Mouse (Mus musculus) gonadal fat pad, adult 2 months (tissue): Measurements from ENCODE around the gene U2af1l4. TPM values are rescaled to one million over a fixed set of nuclear protein-coding genes. Genes with fewer than 3 reads are reported as not detected.

Experiments used
- DNase-seq: peaks from one replicate; pipeline ENCODE4 v3.0.0-alpha.2; 2012; ENCODE audit warnings: low read depth
- polyA plus RNA-seq: library from polyadenylated mRNA; depleted of rRNA; stranded (reverse); fragments of >200 nt; gene quantifications from 2 replicates; pipeline ENCODE4 v1.2.3, GENCODE M21; 2012; rRNA removed

U2af1l4 gene
- polyA plus RNA-seq, 1 experiment, result 55.9 TPM

DNA sequence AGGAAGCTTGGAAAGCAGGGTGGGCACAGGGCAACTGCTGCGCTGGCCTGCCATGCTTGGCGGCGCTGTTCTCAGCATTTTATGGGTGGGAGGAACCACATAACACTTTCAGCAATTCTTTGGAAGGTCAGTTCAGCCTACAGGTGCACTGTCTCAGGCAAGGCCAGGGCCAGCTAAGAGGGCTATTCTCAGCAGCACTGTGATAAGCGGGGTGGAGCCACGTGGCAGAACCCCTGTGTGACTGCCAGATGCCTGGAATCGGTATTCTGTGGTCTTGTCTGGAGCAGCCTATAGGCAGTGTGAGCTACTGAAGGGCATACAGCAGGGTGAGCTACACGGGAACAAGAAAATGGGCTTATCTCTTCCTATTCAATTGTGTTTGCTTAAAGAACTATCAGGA, 46.9 kb downstream of the U2af1l4 start:
- no peak for DNase-seq

DNA sequence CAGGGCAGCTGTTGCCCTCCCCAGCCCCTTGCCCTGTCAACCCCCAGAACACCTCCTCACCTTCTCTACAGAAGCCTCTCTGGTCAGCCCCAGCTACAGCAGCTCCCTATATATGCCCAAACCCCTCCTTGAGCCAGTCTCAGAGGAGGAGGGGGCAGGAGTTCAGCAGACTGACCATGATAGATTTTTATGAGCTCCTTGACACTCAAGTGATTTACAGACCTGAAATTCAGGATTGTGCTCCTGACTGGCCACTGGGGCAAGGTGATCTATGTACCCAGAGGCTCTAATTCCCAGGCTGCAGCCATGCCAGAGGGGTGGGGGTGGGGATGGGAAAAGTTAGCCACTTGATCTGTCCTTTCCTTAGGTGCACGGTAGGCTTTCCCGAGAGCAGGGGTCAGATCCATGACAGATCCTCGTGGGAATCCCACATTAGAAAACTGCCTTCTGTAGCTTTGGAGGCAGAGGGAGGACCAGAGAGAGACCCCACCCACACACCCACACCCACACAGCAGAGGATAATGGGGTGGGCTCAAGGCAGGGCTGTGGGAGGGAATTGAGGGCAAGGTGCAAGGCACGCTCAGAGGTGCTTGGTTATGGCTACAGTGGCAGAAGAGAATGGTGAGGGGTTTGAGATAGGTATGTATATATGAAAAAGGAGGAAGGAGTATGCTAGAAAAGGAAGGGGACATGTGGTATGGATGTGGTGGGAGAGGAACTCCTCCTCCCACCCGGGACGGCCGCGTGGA, 49.7 kb downstream of the U2af1l4 start, which contains the start of gene Upk1a:
TSS of gene Upk1a (minus strand) at position 194 of the 749 bp plus-strand sequence.
- DNase-seq, result no peak

GRCm38 (mm10) chr7:30613529-30614112, 50.5 kb downstream of the U2af1l4 start:
- no peak for DNase-seq

- DNase-seq, result no peak
Observed at GRCm38 (mm10) chr7:30614454-30614853, 51.4 kb downstream of the U2af1l4 start.

Other genes with a start within 250 kb of the U2af1l4 start
- 5.4 and 7.2 TPM in 2 replicates for gene Syne4, start 248.5 kb upstream of the U2af1l4 start, polyA plus RNA-seq
- 1.1 and 1.7 TPM in 2 replicates for gene E130208F15Rik, start 241.6 kb upstream of the U2af1l4 start, polyA plus RNA-seq
- 16.8 and 17.2 TPM in 2 replicates for gene Sdhaf1, start 239.4 kb upstream of the U2af1l4 start, polyA plus RNA-seq
- gene Lrfn3, start 200.5 kb upstream of the U2af1l4 start, polyA plus RNA-seq, result 2.6 and 3.8 TPM in 2 replicates
- gene Tyrobp, start 149.5 kb upstream of the U2af1l4 start, polyA plus RNA-seq, result 156 and 182 TPM in 2 replicates
- 6.8 and 10.8 TPM in 2 replicates for gene Hcst, start 143.4 kb upstream of the U2af1l4 start, polyA plus RNA-seq
- gene Nfkbid, start 141.6 kb upstream of the U2af1l4 start, polyA plus RNA-seq, result 1.8 and 2.6 TPM in 2 replicates
- gene Aplp1, start 117.8 kb upstream of the U2af1l4 start, polyA plus RNA-seq, result 2.5 and 5.4 TPM in 2 replicates
- gene Kirrel2, start 105.6 kb upstream of the U2af1l4 start, polyA plus RNA-seq, result not detected in 2 replicates
- not detected in 2 replicates for gene Nphs1, start 105.0 kb upstream of the U2af1l4 start, polyA plus RNA-seq
- 0.19 and 0.20 TPM in 2 replicates for gene Prodh2, start 69.7 kb upstream of the U2af1l4 start, polyA plus RNA-seq
- 9.3 and 13.5 TPM in 2 replicates for gene Arhgap33, start 28.2 kb upstream of the U2af1l4 start, polyA plus RNA-seq
- gene Hspb6, start 11.1 kb upstream of the U2af1l4 start, polyA plus RNA-seq, result 68.9 and 72.1 TPM in 2 replicates
- gene Proser3, start 11.0 kb upstream of the U2af1l4 start, polyA plus RNA-seq, result 13.3 and 13.9 TPM in 2 replicates
- 28.9 and 31.8 TPM in 2 replicates for gene Lin37, start 3.5 kb upstream of the U2af1l4 start, polyA plus RNA-seq
- gene Gm49396, start within 50 bp of the U2af1l4 start, polyA plus RNA-seq, result 1.4 and 1.6 TPM in 2 replicates
- gene Psenen, start 326 bp downstream of the U2af1l4 start, polyA plus RNA-seq, result 134 and 146 TPM in 2 replicates
- 4.0 and 5.0 TPM in 2 replicates for gene Igflr1, start 2.1 kb downstream of the U2af1l4 start, polyA plus RNA-seq
- 37.4 and 45.6 TPM in 2 replicates for gene Kmt2b, start 25.4 kb downstream of the U2af1l4 start, polyA plus RNA-seq
- 1.8 and 2.1 TPM in 2 replicates for gene Zbtb32, start 35.6 kb downstream of the U2af1l4 start, polyA plus RNA-seq
- 128 and 176 TPM in 2 replicates for gene Upk1a, start 49.5 kb downstream of the U2af1l4 start, polyA plus RNA-seq
- gene Cox6b1, start 62.9 kb downstream of the U2af1l4 start, polyA plus RNA-seq, result 518 and 792 TPM in 2 replicates
- not detected in 2 replicates for gene Etv2, start 72.6 kb downstream of the U2af1l4 start, polyA plus RNA-seq
- 46.1 and 54.3 TPM in 2 replicates for gene Rbm42, start 87.0 kb downstream of the U2af1l4 start, polyA plus RNA-seq
- gene Haus5, start 101.7 kb downstream of the U2af1l4 start, polyA plus RNA-seq, result 8.6 and 9.7 TPM in 2 replicates
- 0.41 and 0.46 TPM in 2 replicates for gene Pmis2, start 108.3 kb downstream of the U2af1l4 start, polyA plus RNA-seq
- gene 2200002J24Rik, start 135.6 kb downstream of the U2af1l4 start, polyA plus RNA-seq, result 0.66 and 1.5 TPM in 2 replicates
- 80.5 and 104 TPM in 2 replicates for gene Atp4a, start 148.9 kb downstream of the U2af1l4 start, polyA plus RNA-seq
- gene Tmem147, start 166.2 kb downstream of the U2af1l4 start, polyA plus RNA-seq, result 216 and 270 TPM in 2 replicates
- gene Gapdhs, start 180.4 kb downstream of the U2af1l4 start, polyA plus RNA-seq, result 22.6 and 32.2 TPM in 2 replicates
- 3.8 and 4.7 TPM in 2 replicates for gene Sbsn, start 188.2 kb downstream of the U2af1l4 start, polyA plus RNA-seq
- gene Dmkn, start 200.5 kb downstream of the U2af1l4 start, polyA plus RNA-seq, result 11.1 and 17.7 TPM in 2 replicates
- 1.5 TPM in 1 of 2 replicates, not detected in the other for gene Krtdap, start 224.6 kb downstream of the U2af1l4 start, polyA plus RNA-seq